Mouse (Mus musculus): ENCODE data around the gene Ly86. TPM values are rescaled to one million over a fixed set of nuclear protein-coding genes. Genes with fewer than 3 reads are reported as not detected.

The Ly86 gene
- polyA plus RNA-seq, 1 experiment from 2014 or later: 8.6 TPM

GRCm38 (mm10) chr13:37358112-37358511 is 13.1 kb downstream of the Ly86 start:
- ATAC-seq (ENCODE audit: low FRiP score) (no peak), DNase-seq (ENCODE audit: low spot score) (no peak)
- Histone ChIP-seq H3K9ac (ENCODE audit: low read depth, low read length) (no peak overlapping the region), H3K4me1 (replicated peaks; ENCODE audit: control insufficient read depth, insufficient read depth, low read length) (no peaks in the 10 kb centered on the region), H3K4me2 (replicated peaks; ENCODE audit: low read depth, low read length) (no peak overlapping the region), H3K9me3 (ENCODE audit: control insufficient read depth, low read length) (no peaks in the 10 kb centered on the region), H3K4me3 (ENCODE audit: low read depth, low read length) (no peak overlapping the region), H3K36me3 (ENCODE audit: control insufficient read depth, insufficient read depth, low read length) (no peaks in the 10 kb centered on the region), H3K27me3 (ENCODE audit: control insufficient read depth, insufficient read depth, low read length) (no peaks in the 10 kb centered on the region), H3K27ac (ENCODE audit: low read depth, low read length) (no peak overlapping the region)
- WGBS: 91% methylated on average over 2 of the region's 2 CpGs

DNA sequence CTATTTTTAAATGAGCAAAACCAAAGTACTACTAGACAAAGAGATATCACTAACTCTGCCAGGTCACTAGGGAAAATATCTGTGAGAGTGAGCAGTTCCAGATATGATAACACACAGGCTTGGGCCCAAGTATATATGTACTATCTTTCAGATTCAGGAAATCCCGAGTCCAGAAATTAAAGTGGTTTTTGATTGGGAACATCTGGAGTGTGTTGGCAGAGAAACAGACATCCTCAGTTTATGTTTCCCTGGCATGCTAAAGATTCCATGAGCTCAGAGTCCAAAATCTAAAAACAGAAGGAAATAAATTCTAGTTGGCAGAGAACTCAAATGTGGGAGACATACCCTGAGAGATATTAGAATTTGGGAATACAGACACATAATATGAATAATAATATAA is 16.2 kb downstream of the Ly86 start:
- H3K4me1 ChIP-seq (replicated peaks; ENCODE audit: control insufficient read depth, insufficient read depth, low read length): no peaks in the 10 kb centered on the region
- no peaks in the 10 kb centered on the region for H3K9me3 ChIP-seq (ENCODE audit: control insufficient read depth, low read length)
- no peak overlapping the region for H3K27ac ChIP-seq (ENCODE audit: low read depth, low read length)
- ATAC-seq (ENCODE audit: low FRiP score): no peak
- no peaks in the 10 kb centered on the region for H3K27me3 ChIP-seq (ENCODE audit: control insufficient read depth, insufficient read depth, low read length)
- no peaks in the 10 kb centered on the region for H3K36me3 ChIP-seq (ENCODE audit: control insufficient read depth, insufficient read depth, low read length)
- H3K9ac ChIP-seq (ENCODE audit: low read depth, low read length): no peak overlapping the region
- no peak for DNase-seq (ENCODE audit: low spot score)
- no peak overlapping the region for H3K4me2 ChIP-seq (replicated peaks; ENCODE audit: low read depth, low read length)
- 80% methylated on average over 1 of the region's 1 CpGs for WGBS
- no peak overlapping the region for H3K4me3 ChIP-seq (ENCODE audit: low read depth, low read length)

DNA sequence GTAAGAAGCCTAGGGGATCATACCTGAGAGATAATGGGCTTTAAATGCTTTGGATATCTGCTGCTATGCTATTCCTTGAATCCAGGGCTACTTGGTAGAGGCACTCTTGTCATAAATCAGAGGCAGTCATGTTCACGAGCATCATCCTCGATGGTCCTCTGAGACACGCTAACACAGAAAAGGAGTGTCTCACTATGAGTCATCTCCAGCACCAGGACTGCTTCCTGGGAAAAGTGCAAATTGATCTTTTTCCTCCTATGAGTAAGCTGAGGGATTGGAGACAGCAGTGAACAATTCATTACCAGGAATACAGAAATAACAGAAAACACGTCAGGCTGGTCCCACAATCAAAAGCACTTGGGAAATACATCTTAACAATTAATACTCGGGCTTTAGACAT is 19.3 kb downstream of the Ly86 start:
- WGBS: 78% methylated on average over 5 of the region's 5 CpGs
- H3K4me3 ChIP-seq (ENCODE audit: low read depth, low read length): no peak overlapping the region
- H3K9ac ChIP-seq (ENCODE audit: low read depth, low read length): no peak overlapping the region
- no peaks in the 10 kb centered on the region for H3K36me3 ChIP-seq (ENCODE audit: control insufficient read depth, insufficient read depth, low read length)
- H3K27ac ChIP-seq (ENCODE audit: low read depth, low read length): no peak overlapping the region
- no peaks in the 10 kb centered on the region for H3K27me3 ChIP-seq (ENCODE audit: control insufficient read depth, insufficient read depth, low read length)
- no peak overlapping the region for H3K4me2 ChIP-seq (replicated peaks; ENCODE audit: low read depth, low read length)
- ATAC-seq (ENCODE audit: low FRiP score): no peak
- H3K9me3 ChIP-seq (ENCODE audit: control insufficient read depth, low read length): no peaks in the 10 kb centered on the region
- DNase-seq (ENCODE audit: low spot score): no peak
- no peaks in the 10 kb centered on the region for H3K4me1 ChIP-seq (replicated peaks; ENCODE audit: control insufficient read depth, insufficient read depth, low read length)

DNA sequence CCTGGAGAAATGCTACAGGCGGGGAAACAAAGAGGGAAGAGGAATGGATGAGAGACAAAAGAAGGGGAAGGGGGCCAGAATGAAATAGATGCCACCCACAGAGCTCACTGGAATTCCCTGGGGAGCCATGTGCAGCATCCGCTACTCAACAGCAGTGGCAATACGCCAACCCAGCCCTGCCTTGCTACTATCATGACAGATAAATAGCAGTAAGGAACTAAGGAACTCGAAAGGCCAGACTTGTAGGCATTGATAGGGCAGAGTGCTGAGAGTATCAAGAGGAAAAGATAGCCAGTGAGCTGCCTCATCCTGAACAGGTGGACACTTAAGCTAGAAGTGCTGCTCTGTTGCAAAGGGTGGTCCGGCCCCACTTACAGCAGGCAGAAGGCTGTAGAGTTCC is 31.4 kb downstream of the Ly86 start:
- Histone ChIP-seq H3K4me3 (ENCODE audit: low read depth, low read length) (no peak overlapping the region), H3K9ac (ENCODE audit: low read depth, low read length) (no peak overlapping the region), H3K4me2 (replicated peaks; ENCODE audit: low read depth, low read length) (no peak overlapping the region), H3K9me3 (ENCODE audit: control insufficient read depth, low read length) (no peaks in the 10 kb centered on the region), H3K36me3 (ENCODE audit: control insufficient read depth, insufficient read depth, low read length) (no peaks in the 10 kb centered on the region), H3K27me3 (ENCODE audit: control insufficient read depth, insufficient read depth, low read length) (no peaks in the 10 kb centered on the region), H3K4me1 (replicated peaks; ENCODE audit: control insufficient read depth, insufficient read depth, low read length) (no peaks in the 10 kb centered on the region), H3K27ac (ENCODE audit: low read depth, low read length) (no peak overlapping the region)
- no peak for DNase-seq (ENCODE audit: low spot score)
- WGBS: 76% methylated on average over 5 of the region's 5 CpGs
- no peak for ATAC-seq (ENCODE audit: low FRiP score)

DNA sequence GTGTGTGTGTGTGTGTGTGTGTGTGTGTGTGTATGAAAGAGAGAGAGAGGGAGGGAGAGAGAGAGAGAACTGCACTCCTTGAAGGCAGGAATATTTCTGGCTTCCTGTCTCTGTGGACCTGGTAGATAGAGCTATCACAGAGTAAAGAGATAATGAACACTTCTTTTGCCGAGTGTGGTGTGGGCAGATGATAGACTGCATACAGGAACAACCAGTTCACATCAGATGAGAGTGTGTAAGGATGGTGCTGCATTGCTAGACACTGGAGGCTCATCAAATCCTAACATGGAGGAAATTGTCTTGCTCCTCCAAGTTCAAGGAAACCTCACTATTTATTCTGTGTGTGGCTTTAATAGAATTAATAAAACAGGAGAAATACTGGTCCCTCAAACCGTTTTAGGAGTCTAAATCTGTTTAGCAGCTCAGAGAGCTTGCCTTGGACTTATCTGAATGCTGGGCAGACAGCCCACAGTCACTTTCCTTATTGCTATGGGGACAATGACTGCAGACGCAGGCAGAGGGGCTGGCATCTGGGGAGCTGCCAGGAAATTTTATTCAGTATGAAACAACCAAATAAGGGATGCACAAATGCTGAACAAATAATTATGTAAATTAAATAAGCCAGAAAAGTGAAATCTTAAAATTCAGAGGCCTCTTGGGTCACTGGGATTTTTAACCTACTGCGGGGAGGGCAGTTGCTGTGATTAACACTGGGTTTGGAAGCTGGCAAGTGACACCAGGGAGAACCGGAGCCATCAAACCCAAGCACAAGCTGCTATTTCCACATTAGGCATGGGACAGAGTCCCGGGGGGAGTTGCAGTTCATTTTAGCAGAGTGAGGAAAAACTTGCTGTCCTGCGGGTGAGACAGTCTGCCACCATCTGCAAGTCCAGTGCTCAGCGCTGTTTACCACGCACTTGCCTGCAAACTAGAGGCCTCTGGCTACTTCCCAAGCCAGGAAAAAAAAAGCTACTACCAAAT is 43.5 kb downstream of the Ly86 start:
- 75% methylated on average over 9 of the region's 9 CpGs for WGBS
- ATAC-seq (ENCODE audit: low FRiP score): no peak
- no peaks in the 10 kb centered on the region for H3K4me1 ChIP-seq (replicated peaks; ENCODE audit: control insufficient read depth, insufficient read depth, low read length)
- H3K4me2 ChIP-seq (replicated peaks; ENCODE audit: low read depth, low read length): no peak overlapping the region
- H3K36me3 ChIP-seq (ENCODE audit: control insufficient read depth, insufficient read depth, low read length): no peaks in the 10 kb centered on the region
- H3K27ac ChIP-seq (ENCODE audit: low read depth, low read length): no peak overlapping the region
- no peaks in the 10 kb centered on the region for H3K9me3 ChIP-seq (ENCODE audit: control insufficient read depth, low read length)
- H3K27me3 ChIP-seq (ENCODE audit: control insufficient read depth, insufficient read depth, low read length): no peaks in the 10 kb centered on the region
- DNase-seq (ENCODE audit: low spot score): no peak
- no peak overlapping the region for H3K4me3 ChIP-seq (ENCODE audit: low read depth, low read length)
- no peak overlapping the region for H3K9ac ChIP-seq (ENCODE audit: low read depth, low read length)

DNA sequence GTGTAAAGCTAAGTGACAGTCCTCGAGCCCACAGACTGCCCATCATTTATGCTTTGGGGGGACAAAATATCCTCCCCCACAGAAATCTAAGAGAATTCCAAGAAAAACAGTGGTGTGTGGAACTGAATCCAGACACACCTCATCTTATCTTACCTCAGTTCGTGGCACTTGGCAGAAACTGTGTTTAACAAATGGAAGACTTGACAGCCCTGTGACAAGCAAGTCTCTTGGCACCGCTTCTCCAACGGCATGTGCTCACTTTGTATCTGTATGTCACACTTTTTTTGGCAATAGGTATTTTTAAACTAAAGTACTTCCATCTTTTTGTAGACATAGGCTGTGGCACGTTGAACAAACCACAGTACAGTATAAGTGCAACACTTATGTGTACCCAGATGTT is 44.3 kb downstream of the Ly86 start:
- Histone ChIP-seq H3K9me3 (ENCODE audit: control insufficient read depth, low read length) (no peaks in the 10 kb centered on the region), H3K27ac (ENCODE audit: low read depth, low read length) (no peak overlapping the region), H3K4me2 (replicated peaks; ENCODE audit: low read depth, low read length) (no peak overlapping the region), H3K27me3 (ENCODE audit: control insufficient read depth, insufficient read depth, low read length) (no peaks in the 10 kb centered on the region), H3K4me1 (replicated peaks; ENCODE audit: control insufficient read depth, insufficient read depth, low read length) (no peaks in the 10 kb centered on the region), H3K4me3 (ENCODE audit: low read depth, low read length) (no peak overlapping the region), H3K9ac (ENCODE audit: low read depth, low read length) (no peak overlapping the region), H3K36me3 (ENCODE audit: control insufficient read depth, insufficient read depth, low read length) (no peaks in the 10 kb centered on the region)
- DNase-seq (ENCODE audit: low spot score): no peak
- ATAC-seq (ENCODE audit: low FRiP score): no peak
- WGBS: 81% methylated on average over 5 of the region's 5 CpGs

GRCm38 (mm10) chr13:37398791-37399190 is 53.8 kb downstream of the Ly86 start:
- 83% methylated on average over 4 of the region's 4 CpGs for WGBS
- Histone ChIP-seq H3K4me1 (replicated peaks; ENCODE audit: control insufficient read depth, insufficient read depth, low read length) (no peaks in the 10 kb centered on the region), H3K36me3 (ENCODE audit: control insufficient read depth, insufficient read depth, low read length) (no peaks in the 10 kb centered on the region), H3K9ac (ENCODE audit: low read depth, low read length) (no peak overlapping the region), H3K9me3 (ENCODE audit: control insufficient read depth, low read length) (no peaks in the 10 kb centered on the region), H3K27ac (ENCODE audit: low read depth, low read length) (no peak overlapping the region), H3K4me2 (replicated peaks; ENCODE audit: low read depth, low read length) (no peak overlapping the region), H3K27me3 (ENCODE audit: control insufficient read depth, insufficient read depth, low read length) (no peaks in the 10 kb centered on the region), H3K4me3 (ENCODE audit: low read depth, low read length) (no peak overlapping the region)
- ATAC-seq (ENCODE audit: low FRiP score): no peak
- no peak for DNase-seq (ENCODE audit: low spot score)

DNA sequence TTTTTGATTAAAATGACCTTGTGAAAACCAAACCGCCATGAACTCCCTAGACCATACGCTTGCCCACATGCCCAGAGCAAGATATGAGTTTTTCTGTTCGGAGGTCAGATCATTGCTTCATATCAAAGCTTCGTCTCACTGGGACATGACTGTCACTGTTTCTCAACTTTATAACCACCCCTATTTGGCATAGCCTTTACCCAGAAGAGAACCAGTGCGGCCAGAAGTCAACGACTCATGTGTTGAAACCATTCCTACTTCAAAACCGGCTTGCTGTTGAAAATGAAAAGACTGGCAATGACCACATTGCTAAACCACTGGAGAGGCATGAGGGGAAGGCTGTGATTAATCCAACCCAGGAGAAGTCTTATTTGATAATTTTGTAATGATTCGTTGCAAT is 54.3 kb downstream of the Ly86 start:
- Histone ChIP-seq H3K27me3 (ENCODE audit: control insufficient read depth, insufficient read depth, low read length) (no peaks in the 10 kb centered on the region), H3K27ac (ENCODE audit: low read depth, low read length) (no peak overlapping the region), H3K9me3 (ENCODE audit: control insufficient read depth, low read length) (no peaks in the 10 kb centered on the region), H3K36me3 (ENCODE audit: control insufficient read depth, insufficient read depth, low read length) (no peaks in the 10 kb centered on the region), H3K4me3 (ENCODE audit: low read depth, low read length) (no peak overlapping the region), H3K9ac (ENCODE audit: low read depth, low read length) (no peak overlapping the region), H3K4me2 (replicated peaks; ENCODE audit: low read depth, low read length) (no peak overlapping the region), H3K4me1 (replicated peaks; ENCODE audit: control insufficient read depth, insufficient read depth, low read length) (no peaks in the 10 kb centered on the region)
- no peak for DNase-seq (ENCODE audit: low spot score)
- 89% methylated on average over 8 of the region's 8 CpGs for WGBS
- ATAC-seq (ENCODE audit: low FRiP score): no peak

GRCm38 (mm10) chr13:37402421-37402820 is 57.4 kb downstream of the Ly86 start:
- no peak overlapping the region for H3K4me3 ChIP-seq (ENCODE audit: low read depth, low read length)
- H3K36me3 ChIP-seq (ENCODE audit: control insufficient read depth, insufficient read depth, low read length): no peaks in the 10 kb centered on the region
- H3K4me1 ChIP-seq (replicated peaks; ENCODE audit: control insufficient read depth, insufficient read depth, low read length): no peaks in the 10 kb centered on the region
- no peak overlapping the region for H3K4me2 ChIP-seq (replicated peaks; ENCODE audit: low read depth, low read length)
- 54% methylated on average over 3 of the region's 3 CpGs for WGBS
- no peak overlapping the region for H3K9ac ChIP-seq (ENCODE audit: low read depth, low read length)
- DNase-seq (ENCODE audit: low spot score) (no peak), ATAC-seq (ENCODE audit: low FRiP score) (no peak)
- H3K27ac ChIP-seq (ENCODE audit: low read depth, low read length): no peak overlapping the region
- no peaks in the 10 kb centered on the region for H3K9me3 ChIP-seq (ENCODE audit: control insufficient read depth, low read length)
- H3K27me3 ChIP-seq (ENCODE audit: control insufficient read depth, insufficient read depth, low read length): no peaks in the 10 kb centered on the region

All from hindbrain, embryonic 11.5 days (tissue).